Mouse (Mus musculus) testis, postnatal 10 days (tissue): ENCODE results near the gene Ip6k2.
A peak's percentile ranks its signal among the peaks of the same experiment; 100 is the strongest.

Source experiments
- DNase-seq: peaks from one replicate; pipeline ENCODE4 v3.0.0; 2021; ENCODE audit warnings: low spot score

Ip6k2 gene

GRCm38 (mm10) chr9:108782836-108783547 lies 604 bp upstream of the Ip6k2 start:
- DNase-seq = no peak

- DNase-seq = no peak
Measured at GRCm38 (mm10) chr9:108785416-108785815, 1.8 kb downstream of the Ip6k2 start.

- DNase-seq = no peak
Measured at GRCm38 (mm10) chr9:108786494-108786893, 2.9 kb downstream of the Ip6k2 start.

GRCm38 (mm10) chr9:108787080-108787479 lies 3.5 kb downstream of the Ip6k2 start:
- no peak for DNase-seq

- no peak for DNase-seq
Measured at GRCm38 (mm10) chr9:108788713-108789112, 5.1 kb downstream of the Ip6k2 start.

- DNase-seq = no peak
Measured at GRCm38 (mm10) chr9:108792307-108792706, 8.7 kb downstream of the Ip6k2 start.

- DNase-seq = no peak
Measured at GRCm38 (mm10) chr9:108792730-108793129, 9.1 kb downstream of the Ip6k2 start.

GRCm38 (mm10) chr9:108795281-108795680 lies 11.7 kb downstream of the Ip6k2 start:
- no peak for DNase-seq

- no peak for DNase-seq
Measured at GRCm38 (mm10) chr9:108795762-108796161, 12.2 kb downstream of the Ip6k2 start.

- DNase-seq = peak; percentile 71
Measured at GRCm38 (mm10) chr9:108796351-108796981, 12.9 kb downstream of the Ip6k2 start.

GRCm38 (mm10) chr9:108797477-108797876 lies 13.9 kb downstream of the Ip6k2 start:
- no peak for DNase-seq

GRCm38 (mm10) chr9:108798508-108799075 lies 15.0 kb downstream of the Ip6k2 start:
- no peak for DNase-seq

- DNase-seq = no peak
Measured at GRCm38 (mm10) chr9:108799564-108799963, 16.0 kb downstream of the Ip6k2 start.

- no peak for DNase-seq
Measured at GRCm38 (mm10) chr9:108805768-108806167, 22.2 kb downstream of the Ip6k2 start.

- no peak for DNase-seq
Measured at GRCm38 (mm10) chr9:108806379-108806778, 22.8 kb downstream of the Ip6k2 start.

- no peak for DNase-seq
Measured at GRCm38 (mm10) chr9:108806831-108807230, 23.2 kb downstream of the Ip6k2 start.

- no peak for DNase-seq
Measured at GRCm38 (mm10) chr9:108807674-108808073, 24.1 kb downstream of the Ip6k2 start.

GRCm38 (mm10) chr9:108808163-108808665 lies 24.6 kb downstream of the Ip6k2 start, which contains the start of gene Nckipsd:
Gene Nckipsd (plus strand): TSS chr9:108808368.
- peak; percentile 99 for DNase-seq

GRCm38 (mm10) chr9:108809188-108809587 lies 25.6 kb downstream of the Ip6k2 start:
- DNase-seq = no peak

GRCm38 (mm10) chr9:108809723-108810122 lies 26.1 kb downstream of the Ip6k2 start:
- no peak for DNase-seq

- DNase-seq = no peak
Measured at GRCm38 (mm10) chr9:108810516-108810915, 26.9 kb downstream of the Ip6k2 start.

GRCm38 (mm10) chr9:108815557-108815956 lies 32.0 kb downstream of the Ip6k2 start:
- DNase-seq = no peak

- peak; percentile 79 for DNase-seq
Measured at GRCm38 (mm10) chr9:108819495-108819894, 35.9 kb downstream of the Ip6k2 start.
